Mouse (Mus musculus) natural killer cell, adult 2 months (primary cell): ENCODE measurements around the gene Map3k9.

Experiments
- DNase-seq, 2 experiments: peaks; one replicate each; pipeline ENCODE4 v3.0.0; 2022; ENCODE audit warnings: low spot score in 2 of 2

Gene Map3k9

DNA sequence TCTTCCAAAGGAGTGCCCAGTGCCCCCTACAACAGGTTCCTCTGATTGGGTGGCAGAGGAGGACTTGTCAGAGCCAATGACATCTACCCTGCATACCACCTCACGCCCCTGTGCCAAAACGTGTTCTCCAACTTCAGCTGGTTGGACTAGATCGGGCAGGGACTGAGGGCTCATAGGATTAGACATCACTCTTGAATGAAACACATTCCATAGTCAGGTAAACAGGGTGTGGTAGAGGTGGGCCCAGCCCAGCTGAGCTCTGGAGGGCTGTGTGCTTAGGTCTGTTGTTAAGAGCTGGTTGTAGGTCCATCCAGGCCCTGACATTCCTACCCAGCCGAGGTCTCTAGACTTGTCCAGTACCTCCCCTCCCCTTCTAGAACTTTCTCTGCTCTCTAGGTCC lies 68.4 kb downstream of the Map3k9 start:
- no peak for DNase-seq

DNA sequence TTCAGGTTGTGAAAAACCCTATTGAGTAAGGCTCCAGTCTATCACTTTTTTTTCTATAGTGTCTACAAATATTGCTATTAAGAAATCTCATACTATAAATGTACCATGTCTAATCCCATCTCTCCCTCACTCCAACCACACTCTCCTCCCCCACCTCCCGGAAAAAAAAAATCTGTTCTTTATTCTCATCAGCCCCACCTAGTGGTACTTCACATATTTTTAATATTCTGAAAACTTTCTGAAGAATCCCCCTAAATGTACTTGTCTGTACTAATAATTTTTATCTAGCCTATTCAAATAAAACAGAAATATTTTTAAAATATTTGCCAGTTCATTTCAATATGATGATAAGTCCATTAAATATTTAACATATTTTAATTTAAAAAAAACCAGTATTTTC lies 78.1 kb downstream of the Map3k9 start:
- no peak for DNase-seq

DNA sequence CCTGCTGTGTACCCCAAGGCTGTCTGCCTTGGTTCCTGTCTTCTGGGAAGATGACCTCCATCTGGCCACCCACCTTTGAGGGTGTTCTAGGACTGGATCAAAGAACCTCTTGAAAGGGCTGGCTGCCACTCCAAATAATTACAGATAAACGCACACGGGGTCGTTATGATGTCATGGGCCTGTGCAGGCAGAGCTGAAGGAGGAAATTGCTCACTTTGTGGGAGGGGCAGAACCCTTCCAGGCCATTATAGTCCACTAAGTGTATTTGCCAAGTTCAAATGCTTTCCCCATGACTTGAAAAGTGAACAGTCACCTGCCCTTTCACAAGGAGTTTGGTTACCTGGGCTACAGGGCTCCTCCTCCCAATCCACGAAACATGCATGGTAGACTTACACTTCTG lies 83.0 kb downstream of the Map3k9 start:
- no peak for DNase-seq

DNA sequence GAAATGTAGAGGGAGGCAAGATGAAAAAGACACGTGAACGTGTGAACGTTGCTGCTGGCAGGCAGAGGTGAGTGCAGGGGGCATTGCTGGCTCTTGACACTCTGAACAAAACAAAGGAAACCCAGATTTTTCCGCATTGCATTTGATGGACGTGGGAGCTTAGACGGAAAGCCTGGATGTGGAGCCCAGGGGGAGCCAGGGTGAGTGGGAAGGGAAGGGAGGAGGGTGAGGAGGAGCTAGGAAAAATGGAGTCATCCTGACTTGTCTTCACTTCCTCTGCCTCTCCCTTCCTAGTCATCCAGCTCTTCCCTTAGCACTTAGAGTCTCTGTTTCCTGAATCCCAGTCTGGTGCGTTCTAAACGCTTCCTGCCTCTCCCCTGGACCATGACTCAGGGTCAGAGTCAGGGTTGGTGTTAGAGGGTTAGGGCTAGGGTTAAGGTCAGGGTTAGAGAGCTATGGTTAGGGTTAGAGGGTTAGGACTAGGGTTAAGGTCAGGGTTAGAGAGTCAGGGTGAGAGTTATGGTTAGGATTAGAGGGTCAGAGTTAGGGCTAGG lies 89.7 kb downstream of the Map3k9 start:
- DNase-seq: no peak

- no peak for DNase-seq
Observed at GRCm38 (mm10) chr12:81690751-81691150, 90.2 kb downstream of the Map3k9 start.

GRCm38 (mm10) chr12:81690111-81690510 lies 90.9 kb downstream of the Map3k9 start:
- DNase-seq: no peak

GRCm38 (mm10) chr12:81689505-81690056 lies 91.4 kb downstream of the Map3k9 start:
- no peak for DNase-seq

GRCm38 (mm10) chr12:81688537-81688936 lies 92.4 kb downstream of the Map3k9 start:
- DNase-seq: no peak

DNA sequence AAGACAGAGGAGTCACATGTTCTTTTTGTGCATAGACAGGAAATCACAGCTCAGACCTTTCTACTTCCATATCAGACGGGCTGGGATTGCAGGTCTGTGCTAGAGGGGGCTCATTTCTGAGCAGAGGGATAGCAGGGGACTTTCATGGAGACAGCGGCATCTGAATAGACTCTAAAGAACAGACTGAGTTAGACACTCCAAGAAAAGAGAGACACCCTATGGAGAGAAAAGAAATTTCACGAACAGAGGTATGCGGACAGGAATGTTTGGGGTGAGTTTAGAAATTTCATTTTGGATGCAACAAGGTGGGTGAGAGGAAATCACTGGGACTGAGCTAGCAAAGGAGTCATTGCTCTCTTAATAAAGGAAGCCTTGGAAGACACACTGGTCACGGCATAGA lies 93.1 kb downstream of the Map3k9 start:
- DNase-seq: no peak

GRCm38 (mm10) chr12:81686406-81687117 lies 94.4 kb downstream of the Map3k9 start:
- DNase-seq: no peak

DNA sequence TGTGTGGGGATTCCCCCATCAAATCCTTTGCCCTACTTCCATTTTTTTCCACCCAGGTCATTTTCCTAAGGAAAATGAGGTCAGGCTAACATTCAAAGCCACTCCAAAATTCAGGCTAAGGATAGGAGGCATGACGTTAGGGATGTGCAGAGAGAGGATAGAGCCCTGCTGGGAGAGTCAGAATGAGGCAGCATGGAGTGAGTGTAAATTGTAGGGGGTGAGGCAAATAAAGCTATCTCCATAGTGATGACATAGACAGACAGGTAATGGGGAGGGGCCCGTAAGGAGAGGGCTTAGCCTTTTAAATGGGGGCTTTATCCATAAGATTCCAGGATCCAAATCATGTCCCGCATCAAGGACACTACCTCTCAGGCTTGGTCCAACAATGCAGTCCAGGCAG lies 95.0 kb downstream of the Map3k9 start:
- DNase-seq: no peak

DNA sequence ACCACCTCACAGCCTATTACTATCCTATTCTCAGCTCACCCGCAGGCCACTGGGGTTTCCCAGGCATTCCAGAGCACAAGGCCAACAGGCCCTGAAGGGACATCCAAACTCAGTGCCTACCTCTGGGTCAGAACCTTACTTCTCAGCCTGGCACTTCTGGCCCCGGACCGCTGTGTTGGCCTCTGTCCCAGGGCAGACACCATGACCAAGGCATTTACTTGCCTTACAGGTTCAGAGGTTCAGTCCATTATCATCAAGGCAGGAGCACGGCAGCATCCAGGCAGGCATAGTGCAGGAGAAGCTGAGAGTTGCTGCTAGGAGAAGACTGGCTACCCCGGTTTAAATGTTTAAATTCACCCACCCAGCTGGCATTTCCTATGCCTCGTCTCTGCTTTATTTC lies 96.9 kb downstream of the Map3k9 start:
- no peak for DNase-seq

GRCm38 (mm10) chr12:81683395-81683794 lies 97.6 kb downstream of the Map3k9 start:
- DNase-seq: no peak

- DNase-seq: no peak
Observed at GRCm38 (mm10) chr12:81679807-81680529, 101.0 kb downstream of the Map3k9 start.

DNA sequence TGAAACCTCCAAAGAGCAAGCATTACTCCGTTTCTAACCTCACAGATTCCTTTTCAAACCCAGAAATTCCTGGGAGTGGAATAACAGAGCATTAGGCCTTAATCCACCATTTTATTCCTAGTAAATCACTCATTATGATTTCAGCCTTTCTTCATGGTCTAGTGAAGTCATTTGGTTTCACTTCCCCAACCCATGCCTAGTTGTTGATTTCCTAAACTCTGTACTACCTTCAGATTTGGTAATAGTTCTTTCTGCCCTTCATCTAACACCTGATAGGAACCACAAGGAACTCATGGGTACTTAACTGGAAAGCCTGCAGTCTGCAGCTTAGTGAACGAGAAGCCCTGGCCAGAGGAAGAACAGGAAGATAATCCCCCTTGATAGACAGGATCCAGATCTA lies 105.4 kb downstream of the Map3k9 start:
- DNase-seq: peak in 1 of 2 experiments; percentile 16
